Comparison of ENCODE assay signal across 7 mouse cellular contexts in the genomic region with DNA sequence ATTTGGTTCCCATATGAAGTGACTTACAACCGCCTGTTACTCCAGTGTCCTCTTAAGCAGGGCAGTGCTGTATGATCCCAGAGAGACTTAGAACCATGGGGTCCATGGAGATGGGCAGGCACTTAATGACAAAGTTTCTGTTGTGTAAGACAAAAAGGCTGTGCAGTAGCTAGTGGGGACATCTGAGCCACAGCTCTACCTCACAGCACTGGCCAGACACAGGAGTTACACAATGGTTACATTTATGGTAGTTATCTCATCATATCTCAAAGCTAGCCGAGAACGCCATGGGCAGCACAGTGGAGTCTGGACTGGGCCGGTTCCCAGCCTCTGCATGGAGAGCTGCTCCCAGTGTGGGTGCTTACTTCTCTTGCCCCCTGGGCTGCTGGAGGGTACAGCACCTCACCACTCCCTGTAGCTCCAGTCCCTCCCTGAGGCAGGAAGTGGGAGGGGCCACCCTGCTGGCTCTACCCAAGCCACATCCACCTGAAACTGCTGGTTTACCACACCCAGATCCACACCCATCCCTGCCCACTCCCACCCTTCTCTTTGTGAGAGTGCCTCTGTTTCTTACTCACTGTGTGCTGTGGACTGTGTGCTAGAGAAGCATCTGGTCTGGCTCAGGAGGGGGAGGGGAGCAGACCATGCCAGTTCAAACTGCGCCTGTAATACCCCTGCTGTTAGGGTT. TPM values are rescaled to one million over a fixed set of nuclear protein-coding genes. Genes with fewer than 3 reads are reported as not detected.
DNase-seq lines count a peak whose midpoint lies in the region; ATAC-seq and TF ChIP-seq lines count a peak whose summit lies in the region.

No protein-coding gene starts in this region.

- H3K9ac ChIP-seq in embryonic facial prominence, embryonic 15.5 days = no peak overlapping the region

- no peak for TF ChIP-seq POLR2A in small intestine, adult 2 months (IDR thresholded peaks at IDR 0.05; ENCODE audit: low read depth, low read length)
- no peak for TF ChIP-seq POLR2A in cerebellum, adult 2 months (IDR thresholded peaks at IDR 0.05; ENCODE audit: borderline replicate concordance, insufficient read depth, low read length)

- ATAC-seq in embryonic facial prominence, embryonic 15.5 days (ENCODE audit: insufficient number of reproducible peaks, low FRiP score, low TSS enrichment, low read depth) = peak; percentile 67; the same call in 1 of the 2 replicates

- no peak overlapping the region for H3K4me2 ChIP-seq in embryonic facial prominence, embryonic 15.5 days (replicated peaks)

- no peaks in the 10 kb centered on the region for H3K27me3 ChIP-seq in embryonic facial prominence, embryonic 15.5 days
- no peaks in the 10 kb centered on the region for H3K27me3 ChIP-seq in limb, embryonic 10.5 days (ENCODE audit: low read depth, poor library complexity, severe bottlenecking)
- no peaks in the 10 kb centered on the region for H3K27me3 ChIP-seq in small intestine, adult 2 months (ENCODE audit: control insufficient read depth, insufficient read depth, low read length)
- H3K27me3 ChIP-seq in cerebellum, adult 2 months (ENCODE audit: control insufficient read depth, insufficient read depth, low read length) = no peaks in the 10 kb centered on the region

- H3K4me3 ChIP-seq in embryonic facial prominence, embryonic 15.5 days (replicated peaks) = no peak overlapping the region
- H3K4me3 ChIP-seq in limb, embryonic 10.5 days = no peak overlapping the region
- H3K4me3 ChIP-seq in small intestine, adult 2 months (ENCODE audit: low read depth, low read length) = no peak overlapping the region
- H3K4me3 ChIP-seq in cerebellum, adult 2 months (replicated peaks; ENCODE audit: insufficient read depth, low read depth, low read length) = no peak overlapping the region

- H3K27ac ChIP-seq in embryonic facial prominence, embryonic 15.5 days (replicated peaks) = peak overlapping the region; percentile 59
- 0 out of 2 replicates have a peak overlapping the region, but pooled peaks have one; percentile 10 for H3K27ac ChIP-seq in limb, embryonic 10.5 days
- peak overlapping the region; percentile 67 for H3K27ac ChIP-seq in small intestine, adult 2 months (ENCODE audit: insufficient read depth, low read depth, low read length)
- H3K27ac ChIP-seq in cerebellum, adult 2 months (ENCODE audit: insufficient read depth, low read length) = no peak overlapping the region

- no peaks in the 10 kb centered on the region for H3K9me3 ChIP-seq in embryonic facial prominence, embryonic 15.5 days (replicated peaks)
- H3K9me3 ChIP-seq in limb, embryonic 10.5 days (replicated peaks) = no peaks in the 10 kb centered on the region

- TF ChIP-seq CTCF in small intestine, adult 2 months (IDR thresholded peaks at IDR 0.05; ENCODE audit: extremely low read depth, insufficient read length, insufficient replicate concordance, low read depth, low read length) = no peak
- TF ChIP-seq CTCF in cerebellum, adult 2 months (IDR thresholded peaks at IDR 0.05; ENCODE audit: borderline replicate concordance, insufficient read depth, low read depth, low read length) = no peak

- peak; percentile 81 for DNase-seq in urinary bladder, postnatal 14 days (ENCODE audit: low spot score)
- DNase-seq in urinary bladder, adult 2 months (ENCODE audit: low spot score) = no peak
- DNase-seq in limb, embryonic 10.5 days (ENCODE audit: low spot score) = no peak
- no peak for DNase-seq in ovary, adult 18-20 months (ENCODE audit: low spot score)
- no peak for DNase-seq in cerebellum, adult 2 months

- H3K4me1 ChIP-seq in embryonic facial prominence, embryonic 15.5 days = peaks cover 9% of the 10 kb centered on the region; the same call in 1 of the 2 replicates
- peaks cover 8% of the 10 kb centered on the region for H3K4me1 ChIP-seq in limb, embryonic 10.5 days
- H3K4me1 ChIP-seq in small intestine, adult 2 months (ENCODE audit: control insufficient read depth, insufficient read depth, insufficient read length, low read length) = peaks cover 29% of the 10 kb centered on the region
- H3K4me1 ChIP-seq in cerebellum, adult 2 months (ENCODE audit: control insufficient read depth, insufficient read depth, low read length) = peaks cover 36% of the 10 kb centered on the region

- 65% methylated on average over 5 of the region's 5 CpGs for WGBS in embryonic facial prominence, embryonic 15.5 days
- WGBS in limb, embryonic 10.5 days = 82% methylated on average over 5 of the region's 5 CpGs
- WGBS in small intestine, adult 2 months = 39% methylated on average over 5 of the region's 5 CpGs
- 60% methylated on average over 5 of the region's 5 CpGs for WGBS in cerebellum, adult 2 months

- H3K36me3 ChIP-seq in embryonic facial prominence, embryonic 15.5 days = peaks cover 55% of the 10 kb centered on the region
- H3K36me3 ChIP-seq in limb, embryonic 10.5 days = peaks cover 95% of the 10 kb centered on the region
- H3K36me3 ChIP-seq in small intestine, adult 2 months (ENCODE audit: control insufficient read depth, insufficient read depth, low read length) = peaks cover 25% of the 10 kb centered on the region

RNA-seq across cellular contexts. Expression of a gene that starts 11.2 kb away (rescaled TPM):
- 4.1 and 5.4 TPM in 2 replicates for polyA plus RNA-seq in urinary bladder, adult 2 months (2012; rRNA removed)
- polyA plus RNA-seq in embryonic facial prominence, embryonic 15.5 days (2015; fragmentation: Nextera tagmentation; extraction: Ambion mirVana) = 0.09 and 0.16 TPM in 2 replicates
- polyA plus RNA-seq in limb, embryonic 10.5 days (2016; fragmentation: Nextera tagmentation; extraction: Ambion mirVana) = 0.04 and 0.08 TPM in 2 replicates
- 3.1 and 6.1 TPM in 2 replicates for polyA plus RNA-seq in small intestine, adult 2 months (2012; rRNA removed)
- polyA plus RNA-seq in cerebellum, adult 2 months (2012; rRNA removed) = 8.5 and 8.6 TPM in 2 replicates

RNA-seq across cellular contexts. Expression of a gene that starts 14.0 kb away (rescaled TPM):
- 24.3 and 30.2 TPM in 2 replicates for polyA plus RNA-seq in urinary bladder, adult 2 months (2012; rRNA removed)
- polyA plus RNA-seq in embryonic facial prominence, embryonic 15.5 days (2015; fragmentation: Nextera tagmentation; extraction: Ambion mirVana) = 41.1 and 42.9 TPM in 2 replicates
- 44.4 and 46.0 TPM in 2 replicates for polyA plus RNA-seq in limb, embryonic 10.5 days (2016; fragmentation: Nextera tagmentation; extraction: Ambion mirVana)
- polyA plus RNA-seq in small intestine, adult 2 months (2012; rRNA removed) = 17.9 and 27.4 TPM in 2 replicates
- polyA plus RNA-seq in cerebellum, adult 2 months (2012; rRNA removed) = 54.8 and 58.0 TPM in 2 replicates

RNA-seq across cellular contexts. Expression of a gene that starts 14.4 kb away (rescaled TPM):
- 36.2 and 55.9 TPM in 2 replicates for polyA plus RNA-seq in urinary bladder, adult 2 months (2012; rRNA removed)
- 5.0 and 6.0 TPM in 2 replicates for polyA plus RNA-seq in embryonic facial prominence, embryonic 15.5 days (2015; fragmentation: Nextera tagmentation; extraction: Ambion mirVana)
- 1.4 and 3.3 TPM in 2 replicates for polyA plus RNA-seq in limb, embryonic 10.5 days (2016; fragmentation: Nextera tagmentation; extraction: Ambion mirVana)
- 2.4 and 3.8 TPM in 2 replicates for polyA plus RNA-seq in small intestine, adult 2 months (2012; rRNA removed)
- 25.7 and 30.2 TPM in 2 replicates for polyA plus RNA-seq in cerebellum, adult 2 months (2012; rRNA removed)

RNA-seq across cellular contexts. Expression of a gene that starts 29.3 kb away (rescaled TPM):
- not detected in 2 replicates for polyA plus RNA-seq in urinary bladder, adult 2 months (2012; rRNA removed)
- polyA plus RNA-seq in embryonic facial prominence, embryonic 15.5 days (2015; fragmentation: Nextera tagmentation; extraction: Ambion mirVana) = not detected in 2 replicates
- not detected in 2 replicates for polyA plus RNA-seq in limb, embryonic 10.5 days (2016; fragmentation: Nextera tagmentation; extraction: Ambion mirVana)
- not detected in 2 replicates for polyA plus RNA-seq in small intestine, adult 2 months (2012; rRNA removed)
- polyA plus RNA-seq in cerebellum, adult 2 months (2012; rRNA removed) = not detected in 2 replicates

RNA-seq across cellular contexts. Expression of a gene that starts 34.6 kb away (rescaled TPM):
- polyA plus RNA-seq in urinary bladder, adult 2 months (2012; rRNA removed) = 14.4 and 15.7 TPM in 2 replicates
- 31.4 and 31.7 TPM in 2 replicates for polyA plus RNA-seq in embryonic facial prominence, embryonic 15.5 days (2015; fragmentation: Nextera tagmentation; extraction: Ambion mirVana)
- polyA plus RNA-seq in limb, embryonic 10.5 days (2016; fragmentation: Nextera tagmentation; extraction: Ambion mirVana) = 26.8 and 27.5 TPM in 2 replicates
- 14.1 and 14.8 TPM in 2 replicates for polyA plus RNA-seq in small intestine, adult 2 months (2012; rRNA removed)
- 20.8 and 21.8 TPM in 2 replicates for polyA plus RNA-seq in cerebellum, adult 2 months (2012; rRNA removed)
